Mouse (Mus musculus): ENCODE measurements around the gene Ankmy1. TPM values are rescaled to one million over a fixed set of nuclear protein-coding genes. Genes with fewer than 3 reads are reported as not detected.
A peak's percentile ranks its signal among the peaks of the same experiment; 100 is the strongest.

Gene Ankmy1
- polyA plus RNA-seq, 1 experiment from 2014 or later, result 0.20 TPM

GRCm38 (mm10) chr1:92840231-92840890, 62.3 kb downstream of the Ankmy1 start:
- WGBS, result 81% methylated on average over 8 of the region's 8 CpGs
- ATAC-seq (ENCODE audit: insufficient read depth) (no peak), DNase-seq (peak; percentile 33)
- Histone ChIP-seq H3K27ac (ENCODE audit: low read depth) (no peak overlapping the region), H3K27me3 (ENCODE audit: insufficient read depth, low read length) (no peaks in the 10 kb centered on the region), H3K9me3 (ENCODE audit: low read depth, low read length) (no peaks in the 10 kb centered on the region), H3K36me3 (ENCODE audit: insufficient read depth) (0 out of 2 replicates have a peak, but pooled peaks cover 3% of the 10 kb centered on the region), H3K9ac (no peak overlapping the region), H3K4me1 (ENCODE audit: insufficient read depth) (no peaks in the 10 kb centered on the region), H3K4me3 (ENCODE audit: low read depth, low read length) (no peak overlapping the region), H3K4me2 (no peak overlapping the region)
- TF ChIP-seq CTCF (IDR thresholded peaks at IDR 0.05; ENCODE audit: low read depth), result peak; percentile 38

DNA sequence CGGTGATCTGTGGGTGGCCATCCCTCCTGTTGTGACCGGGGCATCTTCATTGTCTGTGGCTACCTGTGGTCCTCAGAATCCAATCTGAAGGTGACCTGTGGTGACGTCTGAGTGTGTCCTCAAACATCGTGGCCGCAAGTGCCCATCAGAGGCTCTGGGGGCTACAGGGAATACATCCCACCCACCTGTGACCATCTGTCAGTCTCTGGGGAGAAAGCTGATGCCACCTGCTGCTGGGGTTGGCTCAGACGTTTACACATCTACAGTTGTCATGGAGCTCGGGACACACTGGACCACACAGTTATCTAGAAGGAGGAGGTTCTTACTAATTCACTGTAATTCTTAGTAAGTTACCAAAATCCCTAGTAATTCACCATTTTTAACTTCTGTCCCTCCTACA, 63.5 kb downstream of the Ankmy1 start:
- WGBS, result 71% methylated on average over 7 of the region's 7 CpGs
- H3K27ac ChIP-seq (ENCODE audit: low read depth), result no peak overlapping the region

DNA sequence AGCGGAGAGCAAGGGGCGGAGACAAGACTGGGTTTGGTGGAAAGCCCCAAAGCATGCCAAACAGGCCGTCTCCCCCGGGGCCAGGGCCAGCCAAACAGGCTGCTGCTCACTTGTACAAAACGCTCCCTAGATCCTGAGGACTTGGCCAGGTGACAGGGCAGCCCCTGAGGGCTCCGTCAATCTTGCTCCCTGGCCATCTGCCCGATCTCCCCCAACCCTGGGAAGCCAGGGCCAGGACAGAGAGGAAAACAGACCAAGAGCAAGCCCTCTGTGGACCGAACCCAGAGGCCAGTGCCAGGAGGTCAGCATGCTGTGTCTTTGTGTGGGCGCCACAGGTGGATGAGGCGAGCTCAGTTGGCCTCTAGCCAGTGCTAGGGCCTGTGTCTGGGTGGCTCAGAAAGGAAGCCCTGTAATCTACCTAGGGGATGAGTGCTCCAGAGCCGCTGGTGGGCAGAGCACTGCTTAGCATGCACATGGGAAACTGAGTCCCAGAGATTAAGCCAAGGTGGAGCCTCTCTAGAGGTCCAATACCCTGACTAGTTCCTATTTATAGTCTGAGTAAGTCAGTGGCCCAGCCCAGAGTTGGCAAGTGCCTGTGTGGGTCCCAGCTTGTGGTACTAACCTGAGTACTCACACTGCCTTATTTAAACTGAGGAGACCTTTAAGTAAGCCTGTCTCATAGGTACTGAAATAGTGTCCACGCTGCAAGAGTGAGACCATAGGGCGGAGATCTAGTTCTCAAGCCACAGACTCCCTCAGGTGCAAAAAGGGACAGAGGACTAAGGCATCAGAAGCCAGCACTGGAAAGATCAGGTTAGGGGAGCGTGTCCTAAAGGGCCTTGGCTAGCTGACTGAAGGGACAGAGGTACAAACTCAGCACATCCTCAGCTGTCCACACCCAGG, 64.5 kb downstream of the Ankmy1 start:
- TF ChIP-seq CTCF (IDR thresholded peaks at IDR 0.05; ENCODE audit: low read depth), result no peak
- H3K27me3 ChIP-seq (ENCODE audit: insufficient read depth, low read length), result no peaks in the 10 kb centered on the region
- H3K4me2 ChIP-seq, result no peak overlapping the region
- 0 out of 2 replicates have a peak, but pooled peaks cover 6% of the 10 kb centered on the region for H3K36me3 ChIP-seq (ENCODE audit: insufficient read depth)
- DNase-seq, result no peak
- H3K9ac ChIP-seq, result no peak overlapping the region
- H3K9me3 ChIP-seq (ENCODE audit: low read depth, low read length), result no peaks in the 10 kb centered on the region
- ATAC-seq (ENCODE audit: insufficient read depth), result no peak
- H3K4me3 ChIP-seq (ENCODE audit: low read depth, low read length), result no peak overlapping the region
- no peak overlapping the region for H3K27ac ChIP-seq (ENCODE audit: low read depth)
- WGBS, result 79% methylated on average over 14 of the region's 14 CpGs
- H3K4me1 ChIP-seq (ENCODE audit: insufficient read depth), result no peaks in the 10 kb centered on the region

More for the DNA sequence above, 63.5 kb downstream of the Ankmy1 start:
- DNase-seq (no peak), ATAC-seq (ENCODE audit: insufficient read depth) (no peak)
- Histone ChIP-seq H3K36me3 (ENCODE audit: insufficient read depth) (0 out of 2 replicates have a peak, but pooled peaks cover 6% of the 10 kb centered on the region), H3K27me3 (ENCODE audit: insufficient read depth, low read length) (no peaks in the 10 kb centered on the region), H3K4me2 (no peak overlapping the region), H3K4me3 (ENCODE audit: low read depth, low read length) (no peak overlapping the region), H3K4me1 (ENCODE audit: insufficient read depth) (no peaks in the 10 kb centered on the region), H3K9ac (no peak overlapping the region), H3K9me3 (ENCODE audit: low read depth, low read length) (no peaks in the 10 kb centered on the region)
- no peak for TF ChIP-seq CTCF (IDR thresholded peaks at IDR 0.05; ENCODE audit: low read depth)

- peaks cover 6% of the 10 kb centered on the region; the same call in 1 of the 2 replicates for H3K27me3 ChIP-seq (ENCODE audit: insufficient read depth, low read length)
- no peaks in the 10 kb centered on the region for H3K9me3 ChIP-seq (ENCODE audit: low read depth, low read length)
- peak; percentile 88 for TF ChIP-seq CTCF (IDR thresholded peaks at IDR 0.05; ENCODE audit: low read depth)
- no peak overlapping the region for H3K9ac ChIP-seq
- peak; percentile 28; the same call in 1 of the 2 replicates for ATAC-seq (ENCODE audit: insufficient read depth)
- H3K27ac ChIP-seq (ENCODE audit: low read depth), result no peak overlapping the region
- no peaks in the 10 kb centered on the region for H3K4me1 ChIP-seq (ENCODE audit: insufficient read depth)
- no peak overlapping the region for H3K4me3 ChIP-seq (ENCODE audit: low read depth, low read length)
- peak; percentile 94 for DNase-seq
- 0 out of 2 replicates have a peak, but pooled peaks cover 6% of the 10 kb centered on the region for H3K36me3 ChIP-seq (ENCODE audit: insufficient read depth)
- WGBS, result 62% methylated on average over 7 of the region's 7 CpGs
- peak overlapping the region; percentile 89; the same call in 1 of the 2 replicates for H3K4me2 ChIP-seq
These were observed 68.6 kb downstream of the Ankmy1 start for GRCm38 (mm10) chr1:92833987-92834706.

DNA sequence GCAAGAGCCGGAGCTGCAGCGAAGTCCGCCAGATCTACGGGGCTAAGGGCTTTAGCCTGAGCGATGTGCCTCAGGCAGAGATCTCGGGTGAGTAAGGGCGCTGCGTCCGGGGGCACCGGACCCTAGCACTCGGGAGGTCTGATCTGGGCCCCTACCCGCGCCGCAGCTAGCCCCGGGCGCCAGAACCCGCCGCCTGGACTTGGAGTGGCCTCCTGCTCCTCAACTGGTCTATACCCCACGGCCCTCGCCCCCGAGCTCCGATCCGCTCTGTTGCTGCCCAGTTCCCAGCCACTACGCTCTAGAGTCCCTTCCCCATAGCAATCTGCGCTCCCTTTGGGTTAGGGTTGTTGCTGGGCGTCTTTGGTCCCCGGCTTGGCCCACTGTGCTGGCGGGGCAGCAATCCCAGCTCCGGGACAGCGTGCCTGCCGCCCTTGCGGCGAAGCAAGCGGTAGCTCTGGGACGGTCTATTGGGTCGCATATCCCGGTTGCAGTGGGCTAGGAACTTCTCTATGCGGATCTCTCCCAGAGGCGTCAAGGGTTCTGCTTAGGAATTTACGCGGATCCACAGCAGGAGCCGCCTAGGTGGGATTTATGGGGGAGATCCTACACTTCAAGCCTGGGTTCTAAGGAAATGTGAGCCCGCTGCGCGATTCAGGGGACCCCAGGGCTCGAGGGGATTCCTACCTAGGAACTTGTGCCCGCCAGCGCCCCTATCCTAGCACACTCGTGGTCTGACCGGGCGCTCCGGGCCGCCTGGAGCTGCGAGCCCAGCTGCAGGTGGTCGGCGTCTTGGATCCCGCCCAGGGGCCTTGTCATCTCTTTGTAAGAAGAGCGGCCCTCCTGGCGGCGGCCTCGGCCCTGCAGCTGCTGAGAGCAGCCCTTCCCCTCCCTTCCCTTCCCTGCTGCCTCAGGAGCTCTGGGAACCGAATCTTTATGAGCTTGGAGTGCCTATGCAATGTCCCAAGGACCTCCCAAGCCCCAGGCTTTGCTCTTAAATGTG, 70.4 kb downstream of the Ankmy1 start:
- ATAC-seq (ENCODE audit: insufficient read depth), result peak; percentile 29
- Histone ChIP-seq H3K4me3 (ENCODE audit: low read depth, low read length) (peak overlapping the region; percentile 69), H3K9me3 (ENCODE audit: low read depth, low read length) (no peaks in the 10 kb centered on the region), H3K4me2 (peak overlapping the region; percentile 89), H3K36me3 (ENCODE audit: insufficient read depth) (0 out of 2 replicates have a peak, but pooled peaks cover 6% of the 10 kb centered on the region), H3K4me1 (ENCODE audit: insufficient read depth) (no peaks in the 10 kb centered on the region), H3K27ac (ENCODE audit: low read depth) (peak overlapping the region; percentile 90), H3K27me3 (ENCODE audit: insufficient read depth, low read length) (peaks cover 6% of the 10 kb centered on the region; the same call in 1 of the 2 replicates), H3K9ac (peak overlapping the region; percentile 84)
- peak; percentile 35; the same call in 1 of the 2 replicates for TF ChIP-seq CTCF (IDR thresholded peaks at IDR 0.05; ENCODE audit: low read depth)
- peak; percentile 89 for DNase-seq
- WGBS, result under 1% methylated on average over 62 of the region's 62 CpGs

All from lung, embryonic 14.5 days (tissue).